Mouse (Mus musculus) spleen, adult 2 months (tissue): ENCODE results near the gene 2610028H24Rik. TPM values are rescaled to one million over a fixed set of nuclear protein-coding genes. Genes with fewer than 3 reads are reported as not detected.
A peak's percentile ranks its signal among the peaks of the same experiment; 100 is the strongest.

ENCODE experiments used
- DNase-seq, 2 experiments: peaks; one replicate each; pipeline versions ENCODE4 v3.0.0 to v3.0.0-alpha.2; 2012 to 2021; ENCODE audit warnings: low spot score in 2 of 2, low read depth in 1 of 2
- H3K27ac ChIP-seq: fragments of 200-500 bp; 2 replicates; pipeline ENCODE4 v1.5.1; 2012; ENCODE audit warnings: low read length, inconsistent platforms; ENCODE audit not compliant: insufficient read depth
- H3K27me3 ChIP-seq: fragments of 200-500 bp; 2 replicates; pipeline ENCODE4 v1.6.1; 2012; ENCODE audit warnings: mild to moderate bottlenecking, moderate library complexity, low read length, inconsistent platforms; ENCODE audit not compliant: control insufficient read depth, insufficient read depth
- H3K36me3 ChIP-seq: fragments of 200-500 bp; 2 replicates; pipeline ENCODE4 v1.6.1; 2012; ENCODE audit warnings: mild to moderate bottlenecking, low read length, inconsistent platforms; ENCODE audit not compliant: control insufficient read depth, insufficient read depth
- H3K4me1 ChIP-seq: fragments of 200-500 bp; 2 replicates; pipeline ENCODE4 v1.6.1; 2011; ENCODE audit warnings: inconsistent platforms; ENCODE audit not compliant: control insufficient read depth, insufficient read depth, insufficient read length
- H3K4me3 ChIP-seq: fragments of 200-500 bp; 2 replicates; pipeline ENCODE4 v1.5.1; 2011; ENCODE audit warnings: mild to moderate bottlenecking, inconsistent platforms; ENCODE audit not compliant: insufficient read depth, insufficient read length; ENCODE audit errors: extremely low read depth
- CTCF ChIP-seq: fragments of 200-500 bp; IDR thresholded peaks from 2 replicates; pipeline ENCODE4 v1.5.1; 2011; ENCODE audit warnings: mild to moderate bottlenecking, inconsistent platforms; ENCODE audit not compliant: insufficient read depth, insufficient read length, insufficient replicate concordance; ENCODE audit errors: extremely low read depth
- POLR2A ChIP-seq: fragments of 200-500 bp; IDR thresholded peaks from 2 replicates; pipeline ENCODE4 v1.6.1; 2011; ENCODE audit warnings: low read depth, low read length, inconsistent platforms
- WGBS: fragments of 180-500 bp; shearing (Covaris S2); methylation state at CpG from one replicate; pipeline ENCODE4 v1.1.7; 2018; 5-methylcytosine and 5-hydroxymethylcytosine counted together
- polyA plus RNA-seq: library from polyadenylated mRNA; depleted of rRNA; stranded (reverse); fragments of >200 nt; gene quantifications from 2 replicates; pipeline ENCODE4 v1.2.3, GENCODE M21; 2012

2610028H24Rik gene
- polyA plus RNA-seq, 1 experiment: not detected

DNA sequence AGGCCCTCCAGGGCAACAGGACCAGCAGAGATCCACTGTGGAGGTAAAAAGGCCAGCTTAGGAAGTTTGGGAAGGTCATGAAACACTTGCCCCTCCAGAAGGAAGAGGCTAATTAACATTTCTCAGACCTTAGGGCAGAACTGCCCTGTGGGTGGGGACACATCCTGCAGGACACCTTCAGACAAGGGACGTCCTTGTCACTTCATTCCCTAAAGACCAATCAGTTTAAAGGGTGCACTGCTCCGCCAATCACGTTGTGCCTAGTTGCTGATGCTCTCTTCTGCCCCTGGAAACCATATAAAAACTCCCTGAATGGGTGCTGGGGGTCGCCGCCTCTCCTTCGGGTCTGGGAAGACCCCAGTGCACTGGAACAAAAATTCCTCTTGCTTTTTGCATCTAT is 13.8 kb downstream of the 2610028H24Rik start:
- Histone ChIP-seq H3K4me1 (no peaks in the 10 kb centered on the region), H3K36me3 (0 out of 2 replicates have a peak, but pooled peaks cover 3% of the 10 kb centered on the region), H3K4me3 (no peak overlapping the region), H3K27me3 (no peaks in the 10 kb centered on the region), H3K27ac (no peak overlapping the region)
- 91% methylated on average over 6 of the region's 6 CpGs for WGBS
- TF ChIP-seq POLR2A (no peak), CTCF (no peak)
- no peak for DNase-seq

DNA sequence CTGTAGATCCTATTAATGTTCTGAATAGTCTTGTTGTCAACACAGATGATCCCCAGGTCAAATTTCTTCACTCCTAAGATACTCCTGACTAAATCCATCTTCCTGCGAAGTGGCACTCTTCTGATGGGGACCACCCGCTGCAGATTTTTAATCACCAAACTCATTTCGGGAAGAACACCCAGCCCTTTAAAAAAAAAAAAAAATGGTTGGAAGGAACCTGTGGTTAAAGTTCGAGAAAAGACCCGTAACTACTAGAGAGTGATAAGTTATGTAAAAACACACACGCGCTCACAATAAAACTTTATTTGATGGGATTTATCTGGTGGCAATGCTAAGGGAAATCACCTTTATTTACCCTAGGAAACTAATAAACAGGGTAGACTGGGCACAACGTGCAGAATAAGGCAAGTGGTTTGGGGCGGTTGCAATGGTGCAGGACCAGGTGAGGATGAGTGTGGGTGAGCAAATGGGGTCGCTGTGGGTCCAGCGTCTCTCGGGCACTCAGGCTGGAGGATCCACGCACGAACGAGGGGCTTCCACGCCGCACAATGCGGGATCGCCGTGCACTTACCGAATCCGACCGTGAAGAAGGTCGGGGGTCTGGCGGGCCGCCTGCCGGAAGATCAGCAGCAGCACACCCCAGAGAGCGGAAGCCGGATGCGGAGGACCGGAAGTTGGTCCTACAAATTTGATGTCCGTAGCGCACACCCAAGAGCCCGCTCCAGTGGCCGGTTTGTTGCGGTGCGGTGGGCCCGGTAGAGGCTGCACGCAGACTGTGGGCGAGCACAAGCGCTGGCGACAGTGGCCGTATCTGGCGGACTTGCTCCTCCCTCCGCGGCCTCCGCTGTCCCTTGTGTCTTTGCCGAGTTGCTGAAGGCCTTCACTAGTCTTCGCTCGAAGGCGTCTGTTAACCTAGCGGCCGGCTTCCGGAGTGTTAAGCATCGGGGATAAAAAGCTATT is 19.6 kb downstream of the 2610028H24Rik start, which contains the start of the genes Mcm3ap and Ybey:
Mcm3ap (plus strand) TSS at position 725 of the 960 bp plus-strand sequence.
Ybey (minus strand) TSS at position 912 of the 960 bp plus-strand sequence.
- no peaks in the 10 kb centered on the region; the same call in 1 of the 2 replicates for H3K4me1 ChIP-seq
- H3K4me3 ChIP-seq: peak within 1 kb of the TSS; percentile 90
- H3K27ac ChIP-seq: peak within 1 kb of the TSS; percentile 86
- H3K36me3 ChIP-seq: peaks cover 18% of the 10 kb centered on the region
- H3K27me3 ChIP-seq: no peaks in the 10 kb centered on the region
- WGBS: 1% methylated on average over 55 of the region's 55 CpGs
- DNase-seq: peak; percentile 68 to 87
- TF ChIP-seq POLR2A: peak; percentile 34
- TF ChIP-seq CTCF: 0 out of 2 replicates have a peak, but pooled peaks have one; percentile 17

DNA sequence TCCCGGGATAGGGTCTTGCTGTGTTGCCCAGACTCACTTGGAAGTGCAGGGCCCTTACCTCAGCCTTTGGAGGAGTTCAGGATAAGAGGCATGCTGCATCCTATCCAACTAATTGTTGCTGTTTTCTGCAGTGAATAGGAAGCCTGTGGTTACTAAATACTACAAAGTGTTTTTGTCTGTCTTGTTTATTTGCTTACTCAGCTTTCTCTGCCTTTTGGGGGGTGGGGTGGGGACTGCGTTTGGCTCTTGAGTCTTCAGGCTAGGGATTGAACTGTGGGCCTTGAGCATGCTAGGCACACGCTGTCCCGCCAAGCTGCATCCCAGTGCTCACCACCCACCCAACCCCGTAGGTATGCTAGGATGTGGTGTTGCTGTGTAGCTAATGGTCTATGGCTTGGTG is 24.9 kb downstream of the 2610028H24Rik start:
- H3K4me1 ChIP-seq: no peaks in the 10 kb centered on the region; the same call in 1 of the 2 replicates
- whole genome bisulfite sequencing: 88% methylated on average over 5 of the region's 5 CpGs
- no peak overlapping the region for H3K27ac ChIP-seq
- no peak for TF ChIP-seq POLR2A
- no peak for TF ChIP-seq CTCF
- H3K27me3 ChIP-seq: no peaks in the 10 kb centered on the region
- no peak for DNase-seq
- peaks cover 43% of the 10 kb centered on the region for H3K36me3 ChIP-seq
- no peak overlapping the region for H3K4me3 ChIP-seq

DNA sequence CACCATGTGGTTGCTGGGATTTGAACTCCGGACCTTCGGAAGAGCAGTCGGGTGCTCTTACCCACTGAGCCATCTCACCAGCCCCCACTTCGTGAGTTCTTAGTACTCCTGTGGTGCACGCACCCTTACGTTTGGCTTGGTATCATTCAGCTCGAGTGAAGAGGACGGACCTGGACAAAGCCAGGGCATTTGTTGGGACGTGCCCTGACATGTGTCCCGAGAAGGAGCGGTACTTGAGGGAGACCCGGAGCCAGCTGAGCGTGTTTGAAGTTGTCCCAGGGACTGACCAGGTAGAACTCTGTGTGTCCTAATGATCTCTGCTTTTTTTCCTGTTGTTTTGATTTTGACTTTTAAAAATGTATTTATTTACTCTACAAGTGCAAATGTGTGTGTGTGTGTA is 32.0 kb downstream of the 2610028H24Rik start:
- no peak for DNase-seq
- Histone ChIP-seq H3K27ac (no peak overlapping the region), H3K36me3 (peaks cover 56% of the 10 kb centered on the region), H3K27me3 (no peaks in the 10 kb centered on the region), H3K4me1 (no peaks in the 10 kb centered on the region), H3K4me3 (no peak overlapping the region)
- 93% methylated on average over 13 of the region's 13 CpGs for WGBS
- TF ChIP-seq POLR2A (no peak), CTCF (no peak)

DNA sequence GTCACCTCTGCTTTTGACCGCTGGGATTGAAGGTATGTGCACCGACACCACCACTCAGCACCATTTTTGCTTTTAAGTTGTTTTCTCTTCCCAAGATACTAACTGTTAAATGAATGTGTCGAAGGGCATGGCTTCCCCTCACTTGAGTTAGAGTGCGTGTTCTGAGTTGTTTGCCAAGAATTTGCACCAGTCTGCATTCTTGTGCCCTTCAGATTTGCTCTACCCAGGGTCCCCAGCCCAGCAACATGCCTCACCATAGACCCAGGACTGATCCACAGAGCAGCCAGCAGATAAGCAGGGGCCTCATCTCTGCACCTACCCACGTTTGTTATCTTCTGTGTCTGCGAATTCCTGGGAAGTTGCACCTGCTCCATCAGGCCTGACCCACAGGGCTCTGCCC is 32.6 kb downstream of the 2610028H24Rik start:
- H3K27ac ChIP-seq: no peak overlapping the region
- TF ChIP-seq CTCF (no peak), POLR2A (no peak)
- peaks cover 59% of the 10 kb centered on the region for H3K36me3 ChIP-seq
- no peak for DNase-seq
- H3K4me3 ChIP-seq: no peak overlapping the region
- no peaks in the 10 kb centered on the region for H3K27me3 ChIP-seq
- 93% methylated on average over 6 of the region's 6 CpGs for WGBS
- no peaks in the 10 kb centered on the region for H3K4me1 ChIP-seq

DNA sequence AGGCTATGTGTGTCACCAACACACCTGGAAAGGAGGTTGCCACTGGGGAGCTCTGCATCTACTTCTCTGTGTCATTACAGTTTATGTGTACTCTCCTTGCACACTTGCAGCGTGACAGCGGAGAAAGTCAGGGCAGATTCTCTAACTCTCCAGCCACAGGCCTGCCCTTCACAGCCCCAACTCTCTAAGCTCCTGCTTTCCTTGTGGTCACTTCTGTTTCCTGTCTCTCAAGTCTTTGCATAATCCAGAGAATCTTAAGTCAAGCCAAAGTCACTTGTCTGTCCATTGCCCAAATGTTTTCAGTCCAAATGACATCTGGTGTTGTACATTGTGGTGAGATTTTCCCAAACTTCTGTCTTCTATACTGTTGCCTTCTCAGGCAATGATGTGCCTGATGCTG is 37.4 kb downstream of the 2610028H24Rik start:
- no peaks in the 10 kb centered on the region for H3K27me3 ChIP-seq
- no peak for DNase-seq
- H3K4me3 ChIP-seq: no peak overlapping the region
- no peak overlapping the region for H3K27ac ChIP-seq
- no peaks in the 10 kb centered on the region for H3K4me1 ChIP-seq
- 85% methylated on average over 2 of the region's 2 CpGs for WGBS
- TF ChIP-seq POLR2A: no peak
- peaks cover 62% of the 10 kb centered on the region for H3K36me3 ChIP-seq

DNA sequence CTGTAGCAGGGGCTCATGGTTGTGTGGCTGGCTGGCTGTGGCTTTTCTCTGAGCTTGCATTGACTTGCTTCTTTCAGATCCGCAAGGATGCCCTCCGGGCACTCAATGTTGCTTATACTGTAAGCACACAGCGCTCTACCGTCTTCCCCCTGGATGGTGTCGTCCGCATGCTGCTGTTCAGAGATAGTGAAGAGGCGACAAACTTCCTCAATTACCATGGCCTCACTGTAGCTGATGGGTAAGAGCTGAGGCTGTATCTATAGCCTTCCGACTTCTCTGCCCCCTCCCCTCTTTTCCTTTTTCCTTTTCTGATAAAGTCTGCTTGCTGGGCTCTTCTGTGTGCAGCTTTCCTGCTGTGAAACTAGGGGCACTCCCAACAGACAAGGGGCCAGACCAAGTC is 39.4 kb downstream of the 2610028H24Rik start:
- no peak overlapping the region for H3K27ac ChIP-seq
- 82% methylated on average over 8 of the region's 8 CpGs for WGBS
- TF ChIP-seq POLR2A (no peak), CTCF (no peak)

More for the DNA sequence above, 39.4 kb downstream of the 2610028H24Rik start:
- Histone ChIP-seq H3K4me1 (no peaks in the 10 kb centered on the region), H3K27me3 (no peaks in the 10 kb centered on the region), H3K36me3 (peaks cover 58% of the 10 kb centered on the region), H3K4me3 (no peak overlapping the region)
- no peak for DNase-seq
